Mouse (Mus musculus) layer of hippocampus, adult 11-12 months (tissue): ENCODE measurements around the gene Fam169a.

Experiments
- DNase-seq: peaks from one replicate; pipeline ENCODE4 v3.0.0; 2022; ENCODE audit warnings: low spot score

Gene Fam169a

GRCm38 (mm10) chr13:97180113-97180828, 113.2 kb downstream of the Fam169a start:
- DNase-seq: no peak
